Mouse (Mus musculus) heart, postnatal 14 days (tissue): ENCODE results near the gene Nppc. TPM values are rescaled to one million over a fixed set of nuclear protein-coding genes. Genes with fewer than 3 reads are reported as not detected.
A peak's percentile ranks its signal among the peaks of the same experiment; 100 is the strongest.

ENCODE experiments used
- DNase-seq, 2 experiments: peaks; one replicate each; pipeline ENCODE4 v3.0.0; 2021 to 2022
- intact Hi-C: fragments of 180-260 bp; cut with DNase I; formaldehyde crosslinking; loops from one replicate; pipeline ENCODE4 v1.15.1; 2025
- long read RNA-seq, 2 experiments: library from polyadenylated mRNA; stranded (forward); transcript quantifications; one replicate each; pipeline ENCODE4 v2.0.0; 2021
- total RNA-seq, 2 experiments: library from RNA; stranded (reverse); gene quantifications; 2 replicates each; pipeline ENCODE4 v1.2.3; 2021

Gene Nppc
- under 1 TPM; 0.62 to 0.63 TPM for total RNA-seq
- long read RNA-seq, experiment 1: 0 reads
- long read RNA-seq, experiment 2: 0 reads

DNA sequence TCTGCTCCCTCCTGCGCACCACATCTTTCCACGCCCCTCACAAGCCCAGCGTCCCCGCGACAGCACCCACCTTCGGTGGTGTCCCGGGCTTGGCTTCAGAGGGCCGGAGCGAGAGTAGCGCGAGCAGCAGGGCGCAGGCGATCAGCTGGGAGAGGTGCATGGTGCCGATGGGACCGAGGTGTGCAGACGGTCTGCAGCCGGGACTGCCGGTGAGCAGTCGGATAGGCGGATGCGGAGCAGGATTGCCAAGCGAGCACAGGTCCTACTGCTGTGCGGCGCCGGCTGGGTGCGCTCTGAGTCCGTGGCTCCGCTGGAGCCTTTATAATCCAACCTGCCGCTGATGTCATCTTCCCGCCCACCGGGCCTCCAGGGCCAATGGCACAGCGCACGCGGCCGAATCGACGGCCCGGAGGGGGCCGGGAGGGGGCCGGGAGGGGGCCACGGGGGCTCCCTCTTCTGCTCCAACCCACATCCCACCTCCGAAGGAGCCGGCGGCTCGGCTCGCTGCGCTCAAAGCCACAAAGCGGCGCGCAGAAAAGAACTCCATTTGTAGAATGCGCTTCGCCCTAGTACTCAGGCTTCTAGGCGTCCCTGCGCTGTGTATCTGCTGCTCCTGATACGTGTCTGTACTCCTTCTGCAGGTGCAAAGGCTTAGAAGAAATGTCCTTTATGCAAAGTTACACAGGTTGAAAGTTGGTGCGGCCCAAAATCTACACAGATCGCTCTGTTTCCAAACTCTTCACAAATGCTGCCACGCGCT is at the start of gene Nppc:
Nppc (minus strand) TSS at position 293 of the 760 bp plus-strand sequence.
- intact Hi-C loops: no loop called here

DNA sequence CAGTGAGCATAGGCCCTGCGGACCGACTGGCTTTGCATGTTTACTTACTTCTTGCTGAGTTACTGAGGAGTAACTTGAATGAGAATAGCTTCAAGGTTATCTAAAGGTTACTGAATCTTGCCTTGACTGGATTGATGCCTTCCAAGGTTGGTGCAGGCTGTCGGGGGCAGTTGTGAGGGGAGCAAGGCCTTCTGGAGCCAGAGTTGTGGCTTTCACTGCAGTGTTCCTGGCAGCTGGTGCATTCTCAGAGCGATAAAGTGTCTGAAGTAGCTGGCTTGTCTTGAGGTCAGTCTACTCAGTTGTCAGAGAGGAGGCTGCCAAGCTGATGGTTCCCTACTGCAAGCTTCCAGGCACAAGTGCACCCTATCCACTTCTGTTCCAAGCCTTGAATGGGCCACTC is 49.0 kb upstream of the Nppc start:
- DNase-seq: no peak
- intact Hi-C loops: no loop called here

More for the DNA sequence above, at the start of gene Nppc:
- DNase-seq: peak; percentile 62 to 67

GRCm38 (mm10) chr1:86718190-86718589 is 47.8 kb upstream of the Nppc start:
- no peak for DNase-seq
- intact Hi-C loops: no loop called here

DNA sequence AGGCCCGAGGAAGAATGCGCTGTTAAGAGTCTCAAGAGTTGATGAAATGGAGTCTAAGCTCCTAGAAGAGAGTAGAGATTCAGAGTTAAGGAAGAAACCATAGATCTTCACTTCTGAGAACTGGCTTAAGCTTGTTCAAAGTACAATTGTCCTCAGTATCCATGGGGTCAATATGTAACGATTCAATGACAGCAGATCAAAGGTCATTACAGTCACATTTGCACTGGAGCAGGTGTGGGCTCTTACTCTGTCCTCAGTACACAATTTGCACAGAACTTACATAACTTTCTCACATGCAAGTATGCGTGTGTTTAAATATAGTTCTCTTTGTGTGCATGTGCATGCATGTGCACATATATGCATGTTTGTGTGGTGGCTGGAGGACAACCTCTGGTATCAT is 42.7 kb upstream of the Nppc start:
- intact Hi-C loops: no loop called here
- DNase-seq: no peak

DNA sequence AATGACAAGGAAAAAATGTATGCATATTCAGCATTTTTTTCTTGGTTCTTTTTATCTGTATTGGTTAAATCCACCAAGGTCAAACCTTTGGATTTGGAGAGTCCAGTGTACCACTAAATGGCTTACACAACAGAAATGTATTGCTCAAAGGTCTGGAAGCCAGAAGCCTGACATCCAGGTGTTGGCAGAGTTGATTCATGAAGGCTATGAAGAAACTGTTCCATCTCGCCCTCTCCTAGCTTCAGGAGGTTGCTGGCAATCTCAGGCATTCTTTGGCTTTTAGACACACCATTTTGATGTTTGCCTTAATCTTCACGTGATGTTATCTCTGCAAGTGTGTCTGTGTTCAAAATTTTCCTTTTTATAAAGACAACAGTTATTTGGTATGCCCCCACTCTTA is 41.7 kb upstream of the Nppc start:
- intact Hi-C loops: no loop called here
- no peak for DNase-seq

DNA sequence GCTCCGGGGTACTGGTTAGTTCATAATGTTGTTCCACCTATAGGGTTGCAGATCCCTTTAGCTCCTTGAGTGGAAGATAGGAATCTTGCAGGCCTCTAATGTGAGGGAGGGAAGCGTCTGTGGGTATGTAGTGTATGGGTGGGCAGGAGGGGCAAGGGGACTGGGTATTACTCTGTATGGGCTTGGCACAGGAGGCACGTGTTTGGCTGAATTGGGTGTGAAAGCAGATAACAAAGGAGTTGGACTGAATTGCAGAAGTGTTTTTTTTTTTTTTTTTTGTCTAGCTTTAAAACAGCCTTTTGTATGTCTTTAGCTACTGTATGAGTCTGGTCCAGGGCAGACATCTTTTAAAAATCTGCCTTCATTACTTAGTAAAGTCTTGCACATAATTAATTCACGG is 39.2 kb upstream of the Nppc start:
- intact Hi-C loops: no loop called here
- no peak for DNase-seq

DNA sequence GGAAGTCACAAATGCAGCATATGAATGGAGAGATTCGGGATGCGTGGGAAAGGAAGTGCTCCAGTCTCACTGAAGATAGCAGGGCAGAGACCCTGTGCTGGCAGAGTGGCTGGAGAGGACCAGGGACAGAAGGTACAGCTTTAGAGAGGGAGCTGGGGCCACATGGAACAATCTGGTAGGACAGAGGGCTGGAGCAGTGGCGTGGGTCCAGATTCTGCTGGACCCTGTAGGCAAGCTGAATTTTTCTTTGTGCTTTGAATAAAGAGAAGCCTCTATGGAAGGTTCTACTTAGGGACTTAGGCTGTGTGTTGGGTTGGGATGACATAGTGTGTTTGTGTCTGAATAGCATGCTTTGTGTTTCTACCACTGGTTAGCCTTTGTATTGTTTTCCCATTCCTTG is 35.1 kb upstream of the Nppc start:
- intact Hi-C loops: no loop called here
- no peak for DNase-seq

DNA sequence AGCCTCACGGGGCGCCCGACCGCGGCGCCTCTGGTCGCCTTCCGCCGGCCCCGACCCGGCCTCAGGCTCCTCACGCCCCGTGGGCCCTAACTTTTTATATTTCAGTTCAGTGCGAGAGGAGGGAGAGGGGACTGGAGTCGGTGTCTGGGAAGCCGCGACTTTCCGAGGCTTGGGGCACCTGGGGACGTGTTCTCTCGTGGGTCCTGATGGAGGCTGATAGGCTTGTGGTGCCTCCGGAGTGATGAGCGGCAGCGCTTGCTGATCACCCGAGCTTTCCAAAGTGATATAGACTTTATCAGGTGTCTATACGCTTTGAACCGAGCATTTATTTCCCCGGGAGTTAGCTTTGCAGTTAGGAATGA is 33.6 kb upstream of the Nppc start:
- intact Hi-C loops: no loop called here
- DNase-seq: no peak

DNA sequence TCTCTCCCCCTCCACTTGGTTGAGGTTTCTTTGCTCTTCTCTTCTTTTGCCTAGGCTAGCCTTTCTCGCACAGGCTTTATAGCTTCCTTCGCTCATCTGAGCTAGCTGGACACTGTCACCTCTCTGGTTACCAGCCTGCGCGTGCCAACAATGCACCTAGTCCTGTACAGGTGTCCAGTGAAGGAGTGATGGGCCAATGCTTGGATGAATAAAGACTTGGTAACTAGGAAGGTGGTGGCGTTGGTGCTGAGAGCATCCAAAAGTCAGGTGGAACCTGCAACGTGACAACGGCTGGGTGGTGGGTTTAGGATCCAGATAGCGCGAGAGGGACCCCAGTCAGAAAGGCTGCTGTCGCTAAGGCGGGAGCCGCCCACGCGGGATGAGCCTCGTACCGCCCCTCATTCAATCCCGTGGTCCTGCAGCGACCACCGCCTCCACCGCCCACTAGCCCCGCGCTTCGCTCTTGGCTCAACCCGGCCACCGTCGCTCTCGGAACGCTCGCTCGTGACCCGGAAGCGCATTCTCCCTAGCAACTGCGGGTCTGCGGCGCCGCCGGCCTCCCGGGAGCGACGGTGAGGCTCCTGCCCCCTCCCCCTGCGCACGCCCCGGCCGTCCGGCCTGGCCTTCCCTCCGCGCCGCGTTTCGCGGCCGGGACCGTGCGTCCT is 33.1 kb upstream of the Nppc start, which contains the start of gene Dis3l2:
Dis3l2 (plus strand) TSS at position 509 of the 665 bp plus-strand sequence.
- intact Hi-C loops: no loop called here
- peak; percentile 84 to 87 for DNase-seq

GRCm38 (mm10) chr1:86700367-86700766 is 30.0 kb upstream of the Nppc start:
- DNase-seq: no peak
- intact Hi-C loops: no loop called here

GRCm38 (mm10) chr1:86699346-86700136 is 29.2 kb upstream of the Nppc start:
- intact Hi-C loops: no loop called here
- no peak for DNase-seq

- no peak for DNase-seq
- intact Hi-C loops: no loop called here
These were observed 28.4 kb upstream of the Nppc start for GRCm38 (mm10) chr1:86698721-86699120.

DNA sequence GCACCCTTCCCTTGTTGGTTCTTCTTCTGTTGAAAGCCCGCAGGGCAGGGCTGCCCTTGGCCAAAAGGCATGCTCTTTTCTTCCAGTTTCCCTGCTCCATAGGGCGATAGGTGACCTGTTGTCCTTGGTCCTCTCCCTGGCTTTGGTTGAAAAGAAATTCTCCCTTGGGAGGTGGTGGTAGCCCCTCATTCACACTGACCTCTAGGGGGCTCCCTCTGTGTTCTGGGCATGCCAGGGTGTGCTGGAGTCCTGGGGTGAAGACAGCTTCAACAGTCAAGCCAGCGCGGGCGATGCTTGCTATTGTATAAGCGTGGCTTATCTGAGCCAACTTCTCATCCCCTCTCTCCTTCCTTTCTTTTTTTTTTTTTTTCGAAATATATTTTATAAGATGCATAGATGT is 26.6 kb upstream of the Nppc start:
- intact Hi-C loops: no loop called here
- no peak for DNase-seq

GRCm38 (mm10) chr1:86691027-86691426 is 20.7 kb upstream of the Nppc start:
- no peak for DNase-seq
- intact Hi-C loops: no loop called here

DNA sequence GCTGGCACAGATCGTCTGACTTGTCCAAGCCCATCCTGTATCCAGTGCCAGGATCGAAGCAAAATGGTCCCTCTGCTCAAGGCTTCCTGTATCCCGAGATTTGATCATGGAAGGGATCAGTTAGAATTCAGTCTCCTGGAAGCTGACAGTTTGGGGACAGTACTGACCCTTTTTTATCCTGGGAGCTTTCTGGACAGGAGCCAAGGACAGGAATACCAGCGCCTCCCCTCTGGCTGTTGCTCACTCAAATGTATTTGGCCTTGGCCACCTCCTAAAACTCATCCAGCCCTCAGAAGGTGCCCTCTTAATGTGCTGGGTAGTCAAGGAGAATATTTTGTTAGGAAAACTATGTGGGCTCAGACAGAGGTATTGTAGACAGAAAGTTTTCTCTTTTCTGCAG is 16.9 kb upstream of the Nppc start:
- intact Hi-C loops: no loop called here
- DNase-seq: no peak

GRCm38 (mm10) chr1:86678667-86679066 is 8.3 kb upstream of the Nppc start:
- DNase-seq: no peak
- intact Hi-C loops: no loop called here

DNA sequence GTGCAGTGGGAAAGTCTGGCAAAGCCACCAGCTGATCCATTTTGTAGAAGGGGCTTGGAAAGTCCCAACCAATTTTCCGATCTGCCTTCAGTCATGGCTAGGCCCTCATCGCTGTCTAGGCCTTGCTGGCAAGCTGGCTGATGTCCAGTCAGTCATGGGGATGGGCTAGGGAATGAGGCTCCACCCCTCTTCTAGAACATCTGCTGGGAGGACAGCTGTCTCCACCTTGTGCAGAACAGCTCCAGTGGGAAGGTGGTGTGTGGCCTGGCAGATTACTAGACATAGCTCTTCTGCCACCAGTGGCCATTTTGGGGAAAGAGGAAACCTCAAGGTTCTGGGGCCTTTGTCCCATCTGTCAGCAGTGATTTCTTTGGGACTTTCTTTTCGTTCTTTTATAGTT is 7.3 kb upstream of the Nppc start:
- intact Hi-C loops: no loop called here
- peak; percentile 22 to 29 for DNase-seq

- peak; percentile 59 to 69 for DNase-seq
- intact Hi-C loops: no loop called here
These were observed 4.8 kb upstream of the Nppc start for GRCm38 (mm10) chr1:86675126-86675525.

GRCm38 (mm10) chr1:86674385-86674784 is 4.0 kb upstream of the Nppc start:
- peak; percentile 17 to 34 for DNase-seq
- intact Hi-C loops: no loop called here

- intact Hi-C loops: loop anchor here (1.0 kb wide), 2 partner anchors 299 to 372 kb away; no protein-coding TSS in a partner anchor
- peak; percentile 71 to 77 for DNase-seq
These were observed 658 bp downstream of the Nppc start for GRCm38 (mm10) chr1:86669552-86670273.

- intact Hi-C loops: no loop called here
- DNase-seq: no peak
These were observed 5.3 kb downstream of the Nppc start for GRCm38 (mm10) chr1:86665091-86665490.
